Mouse (Mus musculus) retina, postnatal 1 day (tissue): ENCODE measurements around the gene Dnmt3c.
"Not testable (repeated sequence)": the region's sequence is repeated elsewhere in the genome, so short reads cannot be mapped to it uniquely, and the experiment has no call there.

Source experiments
- DNase-seq: peaks from one replicate; pipeline ENCODE4 v3.0.0-alpha.2; 2012

Gene Dnmt3c

GRCm38 (mm10) chr2:153696352-153696751 lies at the start of gene Dnmt3c:
Gene Dnmt3c, plus strand, starts transcription at chr2:153696652.
- DNase-seq = no peak

- DNase-seq = no peak
Measured at GRCm38 (mm10) chr2:153648773-153649297, 47.6 kb upstream of the Dnmt3c start.

GRCm38 (mm10) chr2:153649298-153650013 lies 47.0 kb upstream of the Dnmt3c start, which contains the start of gene Dnmt3b:
Gene Dnmt3b, plus strand, starts transcription at chr2:153649450.
- peak; percentile 86 for DNase-seq

- peak; percentile 19 for DNase-seq
Measured at GRCm38 (mm10) chr2:153650014-153650687, 46.3 kb upstream of the Dnmt3c start.

- DNase-seq = peak; percentile 72
Measured at GRCm38 (mm10) chr2:153651681-153652080, 44.8 kb upstream of the Dnmt3c start.

- not testable (repeated sequence) for DNase-seq
Measured at GRCm38 (mm10) chr2:153657659-153658058, 38.8 kb upstream of the Dnmt3c start.

GRCm38 (mm10) chr2:153660616-153661015 lies 35.8 kb upstream of the Dnmt3c start:
- DNase-seq = peak; percentile 52

- DNase-seq = no peak
Measured at GRCm38 (mm10) chr2:153665401-153665800, 31.1 kb upstream of the Dnmt3c start.

- DNase-seq = peak; percentile 84
Measured at GRCm38 (mm10) chr2:153668754-153669376, 27.6 kb upstream of the Dnmt3c start.

GRCm38 (mm10) chr2:153670111-153670510 lies 26.3 kb upstream of the Dnmt3c start:
- no peak for DNase-seq

- no peak for DNase-seq
Measured at GRCm38 (mm10) chr2:153672619-153673018, 23.8 kb upstream of the Dnmt3c start.

GRCm38 (mm10) chr2:153675364-153675763 lies 21.1 kb upstream of the Dnmt3c start:
- not testable (repeated sequence) for DNase-seq

GRCm38 (mm10) chr2:153676944-153677343 lies 19.5 kb upstream of the Dnmt3c start:
- DNase-seq = no peak

- no peak for DNase-seq
Measured at GRCm38 (mm10) chr2:153677550-153677949, 18.9 kb upstream of the Dnmt3c start.

- no peak for DNase-seq
Measured at GRCm38 (mm10) chr2:153679959-153680358, 16.5 kb upstream of the Dnmt3c start.

- DNase-seq = not testable (repeated sequence)
Measured at GRCm38 (mm10) chr2:153693413-153693812, 3.0 kb upstream of the Dnmt3c start.

GRCm38 (mm10) chr2:153694462-153695085 lies 1.9 kb upstream of the Dnmt3c start:
- DNase-seq = peak; percentile 48

- no peak for DNase-seq
Measured at GRCm38 (mm10) chr2:153703389-153703788, 6.9 kb downstream of the Dnmt3c start.

- peak; percentile 83 for DNase-seq
Measured at GRCm38 (mm10) chr2:153710701-153711330, 14.4 kb downstream of the Dnmt3c start.

- DNase-seq = peak; percentile 96
Measured at GRCm38 (mm10) chr2:153712646-153713091, 16.2 kb downstream of the Dnmt3c start.

GRCm38 (mm10) chr2:153713227-153713626 lies 16.8 kb downstream of the Dnmt3c start:
- DNase-seq = peak; percentile 98

GRCm38 (mm10) chr2:153717861-153718260 lies 21.4 kb downstream of the Dnmt3c start:
- DNase-seq = not testable (repeated sequence)
